Mouse (Mus musculus): ENCODE data around the gene Sh3d19.
"Not testable (repeated sequence)": the region's sequence is repeated elsewhere in the genome, so short reads cannot be mapped to it uniquely, and the experiment has no call there.

The Sh3d19 gene

DNA sequence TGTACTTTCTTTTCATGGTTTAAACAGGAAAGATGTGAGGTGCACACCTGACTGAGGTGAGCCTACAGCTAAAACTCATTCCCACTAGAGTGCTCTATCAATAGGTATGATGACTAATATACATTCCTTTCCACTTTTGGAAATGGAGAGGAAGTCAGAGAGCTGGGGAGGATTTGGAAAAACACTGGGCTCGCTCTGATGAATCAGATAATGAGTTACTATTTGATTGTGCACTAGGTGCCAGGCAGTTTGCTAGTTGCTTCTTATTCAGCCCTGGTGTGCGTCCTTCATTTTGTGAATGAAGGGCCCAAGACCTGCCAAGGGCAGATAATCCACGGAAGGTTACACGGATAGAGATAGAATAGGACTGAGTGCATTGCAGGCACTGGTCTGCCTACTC lies 9.1 kb downstream of the Sh3d19 start:
- in situ Hi-C loops (cut with MboI, MseI) = no loop called here

DNA sequence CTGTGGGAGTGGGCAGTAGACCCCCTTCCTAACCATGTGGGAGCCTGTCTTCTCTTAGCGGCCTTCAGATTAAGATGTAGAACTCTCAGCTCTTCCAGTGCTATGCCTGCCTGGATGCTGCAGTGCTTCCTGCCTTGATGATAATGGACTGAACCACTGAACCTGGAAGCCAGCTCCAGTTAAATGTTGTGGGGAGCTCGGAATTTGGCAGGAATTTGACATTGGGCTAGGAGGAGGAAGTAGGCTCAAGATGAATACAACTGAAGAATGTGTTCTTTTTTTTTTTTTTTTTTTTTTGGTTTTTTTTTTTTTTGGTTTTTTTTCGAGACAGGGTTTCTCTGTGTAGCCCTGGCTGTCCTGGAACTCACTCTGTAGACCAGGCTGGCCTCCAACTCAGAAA lies 10.9 kb downstream of the Sh3d19 start:
- in situ Hi-C loops (cut with MboI, MseI) = not testable (repeated sequence)

DNA sequence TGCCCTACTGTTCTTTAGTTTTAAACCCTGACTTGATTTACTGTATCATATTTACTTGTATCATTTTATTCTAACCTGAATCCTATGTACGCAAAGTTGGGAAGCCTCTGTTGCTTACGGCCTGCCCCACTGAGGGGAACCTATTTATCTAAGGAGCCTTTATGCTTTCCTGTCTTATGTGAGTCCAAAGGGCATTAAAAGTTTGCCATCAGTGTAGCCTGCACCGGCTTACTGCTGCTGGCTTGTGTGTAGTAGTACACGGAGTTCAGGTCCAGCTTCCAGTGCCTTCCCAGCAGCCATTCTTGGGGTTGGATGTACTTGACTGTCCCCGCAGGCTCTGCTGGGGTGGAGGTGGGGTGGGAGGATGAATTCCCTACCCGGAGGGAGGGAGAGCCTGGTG lies 13.6 kb downstream of the Sh3d19 start:
- in situ Hi-C loops (cut with MboI, MseI) = no loop called here

DNA sequence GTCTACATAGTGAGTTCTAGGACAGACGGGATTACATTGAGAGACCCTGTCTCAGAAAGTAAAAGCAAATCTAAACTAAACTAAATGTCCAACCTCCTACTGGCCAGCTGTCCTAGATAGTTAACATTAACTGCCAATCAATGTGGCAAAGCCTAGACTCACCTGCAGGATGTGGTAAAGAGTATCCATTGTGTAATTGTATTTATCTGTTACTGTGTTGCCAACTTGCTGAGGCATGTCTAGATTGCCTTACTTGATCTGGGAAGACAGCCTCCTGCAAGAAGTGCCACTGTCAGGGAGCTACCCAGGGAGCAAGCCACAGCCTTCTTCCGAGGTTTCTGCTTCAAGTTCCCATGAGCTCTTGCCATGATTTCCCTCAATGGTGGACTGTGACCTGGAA lies 16.3 kb downstream of the Sh3d19 start:
- in situ Hi-C loops (cut with MboI, MseI) = no loop called here

DNA sequence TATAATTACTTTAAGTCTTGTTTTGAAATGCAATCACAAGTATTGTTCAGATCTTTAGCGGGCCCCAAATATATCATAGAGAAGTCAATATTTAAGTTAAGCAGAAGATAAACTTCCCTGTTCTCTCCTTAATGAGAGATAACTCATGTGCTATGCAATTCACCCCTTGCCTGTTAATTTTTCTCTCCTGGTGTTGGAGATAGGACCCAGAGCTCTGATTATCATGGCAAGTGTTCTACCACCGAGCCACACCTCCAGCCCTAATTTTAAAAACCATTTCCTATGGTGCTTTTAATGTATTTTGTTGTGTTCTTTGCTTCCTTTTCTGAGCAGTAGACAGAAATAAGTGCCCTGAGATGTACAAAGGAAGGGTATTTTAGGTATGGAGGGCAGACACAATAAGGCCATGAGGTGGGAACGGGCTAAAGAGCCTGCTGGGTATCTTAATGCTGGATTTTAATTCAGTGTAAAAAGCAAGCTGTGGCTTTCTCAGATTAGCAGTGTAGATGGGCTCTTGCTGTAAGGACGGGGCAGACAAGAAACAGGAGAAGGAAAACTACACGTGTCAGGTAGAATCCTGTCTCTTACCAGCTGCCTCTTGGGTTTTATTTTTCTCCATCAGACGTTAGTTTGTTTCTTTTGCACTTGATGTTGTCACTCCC lies 20.4 kb downstream of the Sh3d19 start:
- in situ Hi-C loops (cut with MboI, MseI) = no loop called here

DNA sequence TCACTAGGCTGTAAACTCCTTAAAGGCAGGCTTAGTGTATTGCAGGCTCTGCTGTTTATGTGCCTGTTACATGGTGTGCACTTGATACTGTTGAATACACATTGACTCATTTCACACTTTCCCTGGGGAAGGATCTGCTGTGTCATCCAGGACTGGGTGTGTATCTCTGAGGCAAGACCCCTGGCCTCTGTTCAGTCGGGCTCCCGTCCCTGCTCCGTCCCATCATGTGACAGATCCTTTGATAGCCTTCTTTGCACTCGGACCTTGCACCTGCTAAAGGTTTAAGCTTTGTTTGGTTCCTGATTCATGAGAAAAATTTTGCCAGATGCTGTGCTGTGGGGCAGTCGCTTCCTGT lies 20.9 kb downstream of the Sh3d19 start:
- in situ Hi-C loops (cut with MboI, MseI) = no loop called here

DNA sequence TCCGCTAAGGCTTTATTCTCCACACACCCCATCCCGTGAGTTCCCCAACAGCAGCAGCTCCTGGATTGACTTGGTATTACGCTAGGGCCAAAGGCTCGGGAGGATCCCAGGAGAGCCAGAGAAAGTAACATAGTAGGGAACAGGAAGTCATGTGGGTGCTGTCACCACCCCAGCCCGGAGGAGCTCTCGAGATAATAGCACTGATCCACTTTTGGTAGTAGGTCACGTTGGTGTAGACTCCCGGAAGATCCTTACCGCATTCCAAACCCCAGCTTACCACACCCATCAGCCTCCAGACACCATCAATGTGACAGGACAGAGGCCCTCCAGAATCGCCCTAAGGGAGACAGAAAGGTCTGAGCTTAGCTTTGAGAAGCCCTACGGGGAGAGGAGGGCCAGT lies 22.8 kb downstream of the Sh3d19 start:
- in situ Hi-C loops (cut with MboI, MseI) = no loop called here

DNA sequence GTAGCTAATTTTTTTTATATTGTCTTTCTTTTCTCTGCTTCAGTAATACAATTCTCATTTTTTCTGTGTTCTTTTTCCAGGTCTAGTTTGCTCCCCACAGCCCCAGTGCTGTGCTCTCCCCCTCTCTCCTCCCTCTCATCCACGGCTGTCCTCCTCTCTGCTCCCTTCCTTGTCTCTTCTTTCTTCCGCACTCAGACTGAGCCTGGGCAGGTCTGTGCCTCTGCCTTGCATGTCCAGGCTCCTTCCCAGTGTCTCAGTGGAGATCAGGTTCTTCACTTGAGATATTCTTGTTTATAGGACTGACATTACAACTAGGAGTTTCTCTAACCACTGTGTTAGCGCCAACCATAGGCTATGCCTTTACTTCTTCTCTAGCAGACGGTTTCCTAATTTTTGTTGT lies 23.7 kb downstream of the Sh3d19 start:
- in situ Hi-C loops (cut with MboI, MseI) = no loop called here

DNA sequence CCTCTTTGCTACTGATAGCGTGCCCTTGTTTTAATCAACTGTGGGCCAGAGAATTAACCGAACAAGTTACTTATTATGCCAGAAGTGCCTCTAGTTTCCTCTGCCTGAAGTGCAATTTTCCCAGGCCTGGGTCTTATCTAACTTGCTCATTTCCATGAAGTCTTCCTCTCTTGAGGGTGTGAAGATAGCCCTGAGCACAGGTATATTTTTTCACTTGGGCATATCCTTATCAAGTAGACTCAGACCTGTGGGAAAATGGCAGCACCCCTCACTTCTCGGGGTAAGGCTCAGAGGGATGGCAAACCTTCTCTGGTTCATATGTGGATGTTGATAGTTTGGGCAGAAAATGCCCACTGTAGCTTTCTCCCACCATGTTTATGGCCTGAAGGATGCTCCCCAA lies 30.4 kb downstream of the Sh3d19 start:
- in situ Hi-C loops (cut with MboI, MseI) = no loop called here

DNA sequence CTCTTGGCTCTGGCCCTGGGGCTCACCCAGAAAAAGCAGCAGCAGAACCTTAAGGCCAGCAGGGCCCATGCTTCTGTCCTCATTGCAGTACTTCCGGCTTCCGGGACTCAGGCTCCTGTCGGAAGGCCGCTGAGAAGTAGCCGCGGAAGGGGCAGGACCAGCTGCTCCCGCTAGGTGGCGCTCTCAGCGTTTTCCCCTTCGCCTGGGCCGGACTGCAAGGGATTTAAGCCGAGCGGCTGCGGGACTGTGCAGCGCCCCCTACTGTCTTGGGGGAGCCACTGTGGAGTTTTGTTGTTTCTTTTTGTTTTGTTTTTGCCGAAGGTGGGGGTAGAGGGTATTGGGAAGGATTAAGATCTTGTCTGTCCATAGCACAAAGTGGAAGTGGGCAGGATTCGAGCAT lies 31.5 kb downstream of the Sh3d19 start, which contains the start of gene Prss48:
Gene Prss48 (minus strand): TSS at position 69 of the 400 bp plus-strand sequence.
- in situ Hi-C loops (cut with MboI, MseI) = no loop called here

DNA sequence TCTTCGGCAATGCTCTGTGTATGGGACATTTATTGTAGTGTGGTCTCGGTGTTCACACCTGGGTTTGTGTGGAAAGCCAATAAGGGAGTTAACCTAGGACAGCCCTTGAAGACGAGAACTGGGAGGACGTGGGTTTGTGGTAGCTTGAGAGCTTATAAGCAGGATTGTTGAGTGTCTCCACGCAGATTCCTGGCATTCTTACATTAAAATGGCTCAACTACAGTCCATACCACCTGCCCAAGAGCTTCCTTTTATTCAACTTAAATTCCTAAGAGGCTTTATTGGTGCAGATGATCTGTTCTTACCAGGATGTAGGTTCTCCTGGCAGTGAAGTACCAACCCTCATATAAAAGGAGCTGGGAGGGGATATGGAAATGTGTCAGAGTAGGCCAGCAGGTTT lies 32.0 kb downstream of the Sh3d19 start:
- in situ Hi-C loops (cut with MboI, MseI) = no loop called here

DNA sequence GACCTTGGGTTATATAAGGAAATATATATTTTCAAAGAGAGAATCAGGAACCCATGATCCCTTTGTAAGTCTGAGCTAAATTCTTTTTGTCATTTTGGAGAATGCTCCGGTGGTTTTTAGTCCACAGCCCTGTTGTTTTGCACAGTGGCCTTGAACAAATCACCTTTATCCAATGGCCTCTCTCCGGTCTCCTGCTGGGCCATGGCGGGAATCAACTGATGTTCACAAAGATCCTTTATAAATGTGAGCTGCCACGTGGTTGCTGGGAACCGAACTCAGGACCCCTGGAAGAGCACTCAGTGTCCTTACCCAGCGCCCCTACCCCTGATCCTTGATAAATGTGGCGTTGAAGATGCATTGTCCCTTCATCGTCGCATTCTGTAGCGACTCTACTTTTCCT lies 33.8 kb downstream of the Sh3d19 start:
- in situ Hi-C loops (cut with MboI, MseI) = no loop called here

DNA sequence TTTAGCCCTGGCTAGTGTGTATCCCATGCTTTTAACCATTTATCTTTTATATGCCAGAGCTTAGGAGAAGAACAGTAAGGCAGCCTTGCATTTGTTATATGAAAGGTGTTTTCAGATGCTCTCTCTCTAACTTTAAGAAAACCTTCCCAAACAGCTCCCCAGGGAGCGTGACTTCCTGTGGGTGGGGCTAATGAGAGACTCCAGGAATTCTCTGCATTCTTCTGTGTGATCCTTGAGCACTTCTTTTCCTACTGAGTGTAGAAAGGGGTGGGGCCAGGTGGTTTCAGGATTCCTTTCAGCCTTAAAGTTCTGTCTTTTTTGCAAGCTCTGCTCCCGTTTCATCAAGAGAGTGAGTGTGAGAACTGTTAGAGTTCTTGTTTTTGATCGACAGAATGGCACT lies 39.7 kb downstream of the Sh3d19 start:
- in situ Hi-C loops (cut with MboI, MseI) = no loop called here

DNA sequence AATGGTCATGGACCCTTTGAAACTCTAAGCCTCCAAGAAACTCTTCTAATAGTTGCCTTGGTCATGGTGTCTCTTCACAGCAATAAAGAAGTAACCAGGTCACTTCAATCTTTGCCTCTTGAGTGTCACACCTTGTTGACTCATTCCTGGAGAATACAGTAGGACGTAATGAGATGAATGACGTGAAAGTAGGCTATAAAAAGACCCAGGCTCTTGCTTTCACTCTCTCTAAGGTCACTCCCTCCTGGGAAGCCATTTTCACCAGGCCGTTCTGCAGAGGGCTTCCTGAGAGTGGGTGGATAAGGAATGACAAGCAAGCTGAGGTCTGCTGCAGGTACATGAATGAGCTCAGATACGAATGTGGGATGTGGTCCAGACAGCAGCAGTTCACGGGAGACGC lies 40.5 kb downstream of the Sh3d19 start:
- in situ Hi-C loops (cut with MboI, MseI) = no loop called here

DNA sequence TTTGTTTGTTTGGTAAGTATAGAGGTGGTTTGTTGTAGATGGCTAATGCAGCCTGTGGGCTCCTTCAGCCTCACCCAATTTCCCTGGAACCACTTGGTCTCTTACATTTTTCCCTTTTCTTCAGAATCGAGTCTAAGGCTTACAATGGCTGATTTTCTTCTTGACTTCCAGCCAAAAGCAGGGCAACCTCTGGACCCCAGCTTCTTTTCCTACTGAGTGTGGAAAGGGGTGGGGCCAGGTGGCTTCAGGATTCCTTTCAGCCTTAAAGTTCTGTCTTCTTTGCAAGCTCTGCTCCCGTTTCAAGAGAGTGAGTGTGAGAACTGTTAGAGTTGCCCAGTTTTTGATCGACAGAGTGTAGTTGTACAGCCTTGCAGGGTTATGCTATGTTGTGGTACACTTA lies 40.9 kb downstream of the Sh3d19 start:
- in situ Hi-C loops (cut with MboI, MseI) = no loop called here

DNA sequence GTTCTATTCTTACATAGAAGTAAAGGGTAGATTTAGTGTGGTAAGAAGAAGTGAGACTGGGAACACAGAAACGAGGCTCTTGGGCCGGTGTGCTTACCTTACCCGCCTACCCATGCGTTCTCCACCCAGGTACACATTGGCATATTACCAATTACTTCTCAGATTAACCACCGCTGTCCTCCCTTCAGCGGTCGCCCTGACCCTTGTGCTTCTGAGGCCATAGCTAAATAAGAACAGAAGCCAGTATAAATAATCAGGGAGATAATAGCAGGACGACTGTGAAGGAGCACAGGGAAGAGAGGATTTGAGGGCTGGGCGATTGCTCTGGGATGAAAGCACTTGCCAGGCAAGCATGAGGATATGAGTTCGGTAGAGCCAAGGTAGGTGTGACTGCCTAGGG lies 42.9 kb downstream of the Sh3d19 start:
- in situ Hi-C loops (cut with MboI, MseI) = no loop called here

DNA sequence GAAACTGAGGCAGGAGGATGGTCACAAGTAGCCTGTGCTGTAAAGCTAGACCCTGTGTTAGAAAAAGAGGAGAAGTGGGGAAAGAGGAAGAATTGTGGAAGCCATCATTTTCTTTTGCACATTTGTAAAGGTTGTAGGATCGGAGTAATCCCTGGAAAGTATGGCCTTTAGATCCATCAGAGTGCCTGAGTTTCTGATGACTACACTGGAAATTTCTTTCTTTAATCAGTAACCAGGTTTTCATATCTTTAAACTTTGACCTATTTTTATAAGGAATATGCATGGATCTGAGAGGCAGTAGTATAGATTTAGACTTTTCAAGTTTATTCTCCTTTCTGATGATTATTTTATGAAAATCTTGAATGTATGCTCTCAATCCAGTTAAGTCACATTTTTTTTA lies 46.1 kb downstream of the Sh3d19 start:
- in situ Hi-C loops (cut with MboI, MseI) = no loop called here

DNA sequence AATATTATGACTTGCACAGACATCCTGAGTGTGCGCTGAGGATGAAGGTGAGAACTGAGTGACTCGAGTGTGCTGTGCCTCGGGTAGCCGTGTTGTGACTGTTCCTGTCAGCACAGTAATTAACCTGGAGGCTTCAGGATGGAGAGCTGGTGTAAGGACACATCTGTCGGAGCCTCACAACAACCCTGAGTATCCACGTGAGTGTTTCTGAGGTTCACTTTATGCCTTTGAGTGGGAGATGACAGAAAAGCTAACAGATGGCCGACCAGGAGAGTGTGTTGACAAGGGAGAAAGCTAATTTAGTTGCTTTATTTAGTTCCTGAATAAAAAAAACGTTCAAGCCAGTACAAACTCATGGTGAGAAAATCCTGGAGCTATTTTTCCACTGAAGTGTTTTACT lies 46.6 kb downstream of the Sh3d19 start:
- in situ Hi-C loops (cut with MboI, MseI) = no loop called here

DNA sequence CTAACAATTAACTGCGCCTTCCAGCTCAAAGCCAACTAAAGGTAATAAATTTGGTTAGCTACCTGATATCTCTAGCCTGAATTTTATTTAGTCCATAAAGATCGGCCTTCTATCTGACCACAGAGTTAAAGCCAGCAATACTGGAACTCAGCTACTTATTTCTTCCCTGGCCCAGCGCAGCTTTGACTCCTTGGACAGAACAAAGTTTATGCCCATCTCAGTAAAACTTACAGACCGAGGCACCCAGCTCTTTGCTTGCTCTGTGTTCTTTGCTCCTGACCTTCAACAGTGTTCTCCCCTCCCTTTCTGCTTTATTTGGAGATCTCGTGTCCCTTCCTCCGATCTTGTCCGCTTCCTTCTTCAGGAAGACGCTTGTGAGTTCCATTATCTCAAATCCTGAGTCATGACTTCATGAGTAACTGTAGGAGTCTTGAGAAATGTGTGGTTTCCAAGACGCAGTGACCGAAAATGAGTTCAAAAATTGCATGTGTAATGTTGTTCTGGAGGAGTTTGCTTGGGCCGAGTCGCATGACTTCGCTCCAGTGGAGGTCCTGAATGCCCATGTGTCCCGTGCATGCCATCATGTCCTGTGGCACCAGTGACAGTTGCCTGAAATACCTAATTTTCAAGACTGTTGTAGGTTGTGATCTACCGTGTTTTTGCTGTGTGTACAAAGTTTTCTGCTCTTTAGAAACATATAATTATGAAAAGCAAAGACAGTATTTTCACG lies 50.2 kb downstream of the Sh3d19 start:
- in situ Hi-C loops (cut with MboI, MseI) = no loop called here

DNA sequence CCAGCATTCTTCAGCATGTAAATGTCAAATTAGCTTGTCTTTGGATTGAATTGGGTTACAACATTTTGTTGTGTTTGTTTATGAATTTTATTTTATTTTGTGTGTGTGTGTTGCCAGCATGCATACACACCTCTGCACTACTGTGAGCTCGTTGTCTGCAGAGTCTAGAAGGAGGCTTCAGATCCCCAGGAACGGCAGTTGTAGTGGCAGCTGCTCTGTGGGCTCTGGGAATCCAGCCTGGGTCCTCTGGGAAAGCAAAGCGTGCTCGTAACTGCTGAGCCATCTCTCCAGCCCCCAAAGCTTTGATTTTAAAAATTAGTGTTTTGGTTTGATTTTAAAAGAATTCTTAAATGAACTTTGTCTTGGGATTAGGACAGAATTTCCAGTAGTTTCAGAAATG lies 50.7 kb downstream of the Sh3d19 start:
- in situ Hi-C loops (cut with MboI, MseI) = no loop called here

DNA sequence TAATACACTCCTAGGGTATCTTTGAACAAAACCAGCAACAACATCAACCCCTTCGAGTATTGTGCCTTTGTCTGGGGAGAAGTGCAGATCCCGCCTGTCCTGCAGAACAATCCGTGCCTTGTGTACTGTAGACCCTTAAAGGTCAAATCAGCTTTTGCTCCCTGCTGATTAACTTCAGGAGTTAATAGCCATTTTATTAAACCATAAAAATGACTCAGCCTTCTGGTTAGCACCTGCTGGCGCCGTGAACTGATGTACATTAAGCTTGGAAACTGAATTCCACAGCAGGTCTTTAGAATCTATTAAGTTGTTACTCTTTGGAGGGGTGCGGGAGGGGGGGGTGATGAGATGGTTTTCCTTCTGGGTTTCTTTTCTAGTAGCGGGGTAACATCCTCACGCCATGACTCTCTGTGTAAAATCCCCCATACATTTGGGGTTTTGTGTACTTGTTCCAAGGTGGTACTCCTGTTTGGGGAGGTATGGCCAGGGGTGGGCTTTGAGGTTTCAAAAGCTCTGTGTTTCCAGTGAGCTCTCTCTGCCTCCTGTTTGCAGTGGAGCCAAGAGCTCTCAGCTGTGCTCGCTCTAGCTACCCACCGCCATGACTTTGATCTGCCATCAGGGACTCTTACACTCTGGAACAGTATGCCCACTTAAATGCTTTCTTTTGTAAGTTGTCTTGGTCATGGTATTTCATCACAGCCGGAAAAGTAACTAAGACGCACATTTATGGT lies 53.3 kb downstream of the Sh3d19 start:
- in situ Hi-C loops (cut with MboI, MseI) = no loop called here

DNA sequence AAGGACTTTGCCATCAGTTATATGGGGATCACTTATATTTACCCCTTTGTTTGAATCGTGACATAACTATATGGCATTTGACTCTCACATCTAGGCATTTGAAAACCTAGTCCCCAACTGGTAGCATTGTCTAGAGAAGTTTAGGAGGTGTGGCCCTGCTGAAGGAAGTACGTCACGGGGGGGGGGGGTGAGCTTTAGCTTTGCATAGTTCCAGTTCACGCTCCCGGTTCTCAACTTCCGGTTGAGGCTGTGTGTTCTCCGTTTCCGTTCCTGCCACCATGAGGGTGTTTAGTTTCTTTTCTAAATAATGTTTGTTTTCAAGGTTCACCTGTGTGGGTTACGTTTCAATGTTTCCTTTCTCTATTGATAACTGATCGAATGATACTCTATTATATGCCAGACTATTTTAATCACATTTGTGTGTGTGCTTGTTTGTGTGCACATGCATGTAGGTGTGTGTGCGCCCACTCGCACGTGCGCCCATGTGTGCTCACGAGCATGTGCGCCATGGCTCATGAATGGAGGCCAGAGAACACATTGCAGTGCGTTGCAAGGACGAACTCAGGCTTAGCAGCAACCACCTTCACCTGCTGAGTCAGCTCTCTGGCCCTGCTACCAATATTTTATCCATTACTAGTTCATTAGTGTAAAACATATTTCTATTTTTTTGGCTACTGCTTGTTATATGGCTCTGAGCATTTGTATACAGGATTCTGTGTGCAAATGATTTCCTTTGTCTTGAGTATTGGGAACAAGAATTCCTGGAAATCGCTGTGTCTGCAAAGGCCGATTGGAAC lies 54.6 kb downstream of the Sh3d19 start:
- in situ Hi-C loops (cut with MboI, MseI) = no loop called here
